Mouse (Mus musculus): ENCODE results near the gene Pdlim7. TPM values are rescaled to one million over a fixed set of nuclear protein-coding genes. Genes with fewer than 3 reads are reported as not detected.

The Pdlim7 gene
- total and polyA plus RNA-seq, 3 experiments, result 8.7 to 32.5 (median 11.2) TPM

- no peak for TF ChIP-seq ZMIZ1 (IDR thresholded peaks at IDR 0.05; ENCODE audit: low read depth, low read length)
- no peak for TF ChIP-seq JUND (conservative IDR thresholded peaks at IDR 0.05; ENCODE audit: low read depth, low read length)
- TF ChIP-seq USF2 (conservative IDR thresholded peaks at IDR 0.05; ENCODE audit: low read depth, low read length), result no peak
- peak; percentile 39; the same call in 1 of the 2 replicates for TF ChIP-seq HCFC1 (IDR thresholded peaks at IDR 0.05; ENCODE audit: low read depth, low read length)
- no peak for TF ChIP-seq NRF1 (IDR thresholded peaks at IDR 0.05; ENCODE audit: low read depth, low read length)
- no peak for TF ChIP-seq TBP (conservative IDR thresholded peaks at IDR 0.05; ENCODE audit: low read depth, low read length)
- TF ChIP-seq CTCF (conservative IDR thresholded peaks at IDR 0.05 in 1 of 2, IDR thresholded peaks at IDR 0.05 in 1 of 2; ENCODE audit: low read depth in 2 of 2, low read length in 2 of 2), result peak in 1 of 2 experiments; percentile 78; a peak in 2 of 4 replicates
- no peak for TF ChIP-seq ZC3H11A (IDR thresholded peaks at IDR 0.05; ENCODE audit: low read depth, low read length)
- no peak for TF ChIP-seq POLR2AphosphoS2 (IDR thresholded peaks at IDR 0.05; ENCODE audit: low read depth, low read length)
Measured at GRCm38 (mm10) chr13:55473076-55473831, 40.2 kb downstream of the Pdlim7 start (continued).

GRCm38 (mm10) chr13:55472132-55473022, 41.1 kb downstream of the Pdlim7 start:
- peaks cover 0 to 30% of the 10 kb centered on the region in 2 experiments; a peak in 3 of 4 replicates for H3K4me1 ChIP-seq (ENCODE audit: control insufficient read depth in 1 of 2, insufficient read depth in 2 of 2)
- peaks cover 0 to 1% of the 10 kb centered on the region in 2 experiments for H3K36me3 ChIP-seq (replicated peaks in 1 of 2; ENCODE audit: control insufficient read depth in 1 of 2, insufficient read depth in 1 of 2, low read length in 1 of 2)
- peak overlapping the region; percentile 1; the same call in 1 of the 2 replicates for H3K27ac ChIP-seq (ENCODE audit: insufficient read depth, low read depth)
- in situ Hi-C loops (cut with MboI; ENCODE audit: low pct_ligation_motif_present, low pct_unique_long_range_greater_than_20kb, low sequenced_read_pairs) (no loop called here), dilution Hi-C loops (cut with MboI; ENCODE audit: extremely low pct_ligation_motif_present, extremely low pct_unique_long_range_greater_than_20kb, low sequenced_read_pairs) (no loop called here)
- H3K4me2 ChIP-seq (ENCODE audit: insufficient read depth, low read depth, poor library complexity, severe bottlenecking), result peak overlapping the region; percentile 88
- H3K27me3 ChIP-seq (replicated peaks), result peaks cover 64% of the 10 kb centered on the region
- H3K79me2 ChIP-seq (replicated peaks; ENCODE audit: control insufficient read depth, extremely low read depth, insufficient read depth, poor library complexity, severe bottlenecking), result no peaks in the 10 kb centered on the region
- H3K9ac ChIP-seq (ENCODE audit: insufficient read depth, low read depth), result peak overlapping the region; percentile 39
- peaks cover 4% of the 10 kb centered on the region for H3K9me3 ChIP-seq (replicated peaks; ENCODE audit: low read length)
- DNase-seq (ENCODE audit: extremely low read depth), result no peak
- peak overlapping the region; percentile 49 to 75 (median 50) for H3K4me3 ChIP-seq (replicated peaks in 1 of 3; ENCODE audit: low read depth in 2 of 3, low read length in 2 of 3, poor library complexity in 1 of 3)
- TF ChIP-seq MAZ (IDR thresholded peaks at IDR 0.05; ENCODE audit: low read depth, low read length) (no peak), USF1 (IDR thresholded peaks at IDR 0.05; ENCODE audit: low read depth, low read length) (no peak), HCFC1 (IDR thresholded peaks at IDR 0.05; ENCODE audit: low read depth, low read length) (no peak), KAT2A (IDR thresholded peaks at IDR 0.05; ENCODE audit: insufficient replicate concordance, low read length) (no peak), MYC (IDR thresholded peaks at IDR 0.05; ENCODE audit: low read depth, low read length) (no peak), CTCF (conservative IDR thresholded peaks at IDR 0.05 in 1 of 2, IDR thresholded peaks at IDR 0.05 in 1 of 2; ENCODE audit: low read depth in 2 of 2, low read length in 2 of 2) (0 out of 4 replicates have a peak, but pooled peaks of 1 of the 2 experiments have one; percentile 10), ETS1 (conservative IDR thresholded peaks at IDR 0.05; ENCODE audit: low read depth, low read length) (no peak), EP300 (IDR thresholded peaks at IDR 0.05; ENCODE audit: low read length) (no peak), UBTF (IDR thresholded peaks at IDR 0.05; ENCODE audit: low read depth, low read length) (peak; percentile 94), CHD1 (IDR thresholded peaks at IDR 0.05; ENCODE audit: low read depth, low read length) (no peak), RAD21 (IDR thresholded peaks at IDR 0.05; ENCODE audit: low read depth, low read length) (no peak), JUND (conservative IDR thresholded peaks at IDR 0.05; ENCODE audit: low read depth, low read length) (no peak), MXI1 (IDR thresholded peaks at IDR 0.05; ENCODE audit: low read depth, low read length) (no peak; the same call in none of the 2 replicates), IRF4 (IDR thresholded peaks at IDR 0.05; ENCODE audit: low read depth, low read length) (no peak), ZKSCAN1 (IDR thresholded peaks at IDR 0.05; ENCODE audit: borderline replicate concordance, low read depth, low read length) (no peak), ZNF384 (IDR thresholded peaks at IDR 0.05; ENCODE audit: low read depth, low read length) (no peak), TCF12 (IDR thresholded peaks at IDR 0.05; ENCODE audit: low read depth, low read length) (no peak; the same call in 1 of the 2 replicates), NELFE (IDR thresholded peaks at IDR 0.05; ENCODE audit: low read depth, low read length) (no peak), MEF2A (IDR thresholded peaks at IDR 0.05; ENCODE audit: borderline replicate concordance, low read depth, low read length) (no peak), BHLHE40 (IDR thresholded peaks at IDR 0.05; ENCODE audit: low read depth, low read length) (peak; percentile 90), JUN (IDR thresholded peaks at IDR 0.05; ENCODE audit: insufficient read depth, low read depth, low read length) (no peak), POLR2AphosphoS2 (IDR thresholded peaks at IDR 0.05; ENCODE audit: low read depth, low read length) (no peak), GABPA (IDR thresholded peaks at IDR 0.05; ENCODE audit: insufficient replicate concordance, low read depth, low read length) (no peak), USF2 (conservative IDR thresholded peaks at IDR 0.05; ENCODE audit: low read depth, low read length) (no peak), NRF1 (IDR thresholded peaks at IDR 0.05; ENCODE audit: low read depth, low read length) (peak; percentile 13; the same call in 1 of the 2 replicates), RCOR1 (conservative IDR thresholded peaks at IDR 0.05; ENCODE audit: low read depth, low read length) (no peak), SMC3 (IDR thresholded peaks at IDR 0.05; ENCODE audit: low read depth, low read length) (no peak), ELF1 (IDR thresholded peaks at IDR 0.05; ENCODE audit: low read depth, low read length) (peak; percentile 37; the same call in 1 of the 2 replicates)

Measured in CH12.LX (cell line).